Mouse (Mus musculus) megakaryocyte, embryonic 14.5 days (primary cell): ENCODE data around the gene Nkd1.

Experiments used
- FLI1 ChIP-seq: IDR thresholded peaks from 2 replicates; pipeline ENCODE4 v1.6.1; 2012; ENCODE audit warnings: low read length, inconsistent platforms, mixed read lengths
- GATA1 ChIP-seq: IDR thresholded peaks from 3 replicates; pipeline ENCODE4 v1.6.1; 2012; ENCODE audit warnings: mixed read lengths, low read length, inconsistent platforms, borderline replicate concordance

GRCm38 (mm10) chr8:88524851-88525250, 3.7 kb downstream of the Nkd1 start:
- TF ChIP-seq GATA1 (no peak), FLI1 (no peak)
